Mouse (Mus musculus) liver, embryonic 13.5 days (tissue): ENCODE data around the gene Fyttd1. TPM values are rescaled to one million over a fixed set of nuclear protein-coding genes. Genes with fewer than 3 reads are reported as not detected.
"Not testable (repeated sequence)": the region's sequence is repeated elsewhere in the genome, so short reads cannot be mapped to it uniquely, and the experiment has no call there.

Experiments used
- ATAC-seq: fragments of 200-750 bp; cut with Nextera tagmentation; 2 replicates; pipeline ENCODE4 v1.8.0; 2017; ENCODE audit warnings: low read depth, mild to moderate bottlenecking, moderate number of reproducible peaks, moderate library complexity
- DNase-seq: peaks from one replicate; pipeline ENCODE4 v3.0.0; 2022
- H3K27ac ChIP-seq: fragments of 300-500 bp; sonication (generic); 2 replicates; pipeline ENCODE4 v1.5.1; 2015; ENCODE audit warnings: moderate library complexity, mild to moderate bottlenecking, inconsistent platforms
- H3K27me3 ChIP-seq: fragments of 300-500 bp; sonication (generic); 2 replicates; pipeline ENCODE4 v1.6.1; 2015; ENCODE audit warnings: mild to moderate bottlenecking, inconsistent platforms
- H3K36me3 ChIP-seq: fragments of 300-500 bp; sonication (generic); 2 replicates; pipeline ENCODE4 v1.6.1; 2015; ENCODE audit warnings: mild to moderate bottlenecking, inconsistent platforms
- H3K4me1 ChIP-seq: fragments of 300-500 bp; sonication (generic); replicated peaks from 2 replicates; pipeline ENCODE4 v1.6.1; 2015; ENCODE audit warnings: inconsistent platforms
- H3K4me2 ChIP-seq: fragments of 300-500 bp; sonication (generic); 2 replicates; pipeline ENCODE4 v1.6.1; 2015; ENCODE audit warnings: inconsistent platforms, mild to moderate bottlenecking, moderate library complexity
- H3K4me3 ChIP-seq: fragments of 300-500 bp; sonication (generic); replicated peaks from 2 replicates; pipeline ENCODE4 v1.5.1; 2015; ENCODE audit warnings: mild to moderate bottlenecking, inconsistent platforms
- H3K9ac ChIP-seq: fragments of 300-500 bp; sonication (generic); 2 replicates; pipeline ENCODE4 v1.6.1; 2015; ENCODE audit warnings: mild to moderate bottlenecking, inconsistent platforms
- H3K9me3 ChIP-seq: fragments of 300-500 bp; sonication (generic); replicated peaks from 2 replicates; pipeline ENCODE4 v1.6.1; 2016; ENCODE audit warnings: inconsistent platforms
- WGBS: fragments of 180-500 bp; shearing (Covaris S2); methylation state at CpG from one replicate; pipeline ENCODE4 v1.1.7; 2015; ENCODE audit not compliant: insufficient replicate concordance; 5-methylcytosine and 5-hydroxymethylcytosine counted together
- polyA plus RNA-seq: library from polyadenylated mRNA; unstranded; fragments of >200 nt; fragmentation: Nextera tagmentation; extraction: Ambion mirVana; gene quantifications from 2 replicates; pipeline ENCODE4 v1.2.1, GENCODE M21; 2015

Fyttd1 gene
- polyA plus RNA-seq, 1 experiment from 2014 or later, result 34.0 TPM

GRCm38 (mm10) chr16:32926629-32927028 is 49.3 kb downstream of the Fyttd1 start:
- 81% methylated on average over 9 of the region's 9 CpGs for WGBS
- not testable (repeated sequence) for H3K27ac ChIP-seq

GRCm38 (mm10) chr16:32927044-32927443 is 49.7 kb downstream of the Fyttd1 start:
- Histone ChIP-seq H3K4me1 (no peaks in the 10 kb centered on the region), H3K9me3 (no peaks in the 10 kb centered on the region), H3K4me3 (no peak overlapping the region), H3K36me3 (peaks cover 17% of the 10 kb centered on the region), H3K27ac (no peak overlapping the region), H3K27me3 (no peaks in the 10 kb centered on the region), H3K4me2 (no peak overlapping the region), H3K9ac (no peak overlapping the region)
- WGBS, result 82% methylated on average over 8 of the region's 8 CpGs
- DNase-seq (no peak), ATAC-seq (no peak)

More at GRCm38 (mm10) chr16:32926629-32927028, 49.3 kb downstream of the Fyttd1 start:
- not testable (repeated sequence) for DNase-seq, H3K9me3 ChIP-seq, ATAC-seq, H3K27me3 ChIP-seq, H3K4me2 ChIP-seq, H3K4me3 ChIP-seq, H3K4me1 ChIP-seq, H3K9ac ChIP-seq
- peaks cover 17% of the 10 kb centered on the region for H3K36me3 ChIP-seq

GRCm38 (mm10) chr16:32929918-32930317 is 52.6 kb downstream of the Fyttd1 start:
- DNase-seq, result no peak
- H3K27me3 ChIP-seq, result no peaks in the 10 kb centered on the region
- H3K4me1 ChIP-seq, result peaks cover 5% of the 10 kb centered on the region; the same call in 1 of the 2 replicates
- no peak for ATAC-seq
- peaks cover 4% of the 10 kb centered on the region; the same call in 1 of the 2 replicates for H3K36me3 ChIP-seq
- H3K27ac ChIP-seq, result no peak overlapping the region
- WGBS, result 65% methylated on average over 2 of the region's 2 CpGs
- no peak overlapping the region for H3K9ac ChIP-seq
- no peak overlapping the region for H3K4me3 ChIP-seq
- no peaks in the 10 kb centered on the region for H3K9me3 ChIP-seq
- H3K4me2 ChIP-seq, result no peak overlapping the region

- Histone ChIP-seq H3K27me3 (no peaks in the 10 kb centered on the region), H3K9ac (no peak overlapping the region), H3K36me3 (no peaks in the 10 kb centered on the region), H3K4me1 (peaks cover 24% of the 10 kb centered on the region), H3K4me3 (no peak overlapping the region), H3K27ac (no peak overlapping the region), H3K9me3 (no peaks in the 10 kb centered on the region), H3K4me2 (no peak overlapping the region)
- WGBS, result 79% methylated on average over 2 of the region's 2 CpGs
- ATAC-seq (no peak), DNase-seq (no peak)
Observed at GRCm38 (mm10) chr16:32934470-32934869, 57.2 kb downstream of the Fyttd1 start.

- Histone ChIP-seq H3K9me3 (no peaks in the 10 kb centered on the region), H3K36me3 (no peaks in the 10 kb centered on the region), H3K4me2 (no peak overlapping the region), H3K9ac (no peak overlapping the region), H3K4me3 (no peak overlapping the region), H3K27ac (no peak overlapping the region), H3K4me1 (peaks cover 24% of the 10 kb centered on the region), H3K27me3 (no peaks in the 10 kb centered on the region)
- 47% methylated on average over 1 of the region's 1 CpGs for WGBS
- ATAC-seq (no peak), DNase-seq (no peak)
Observed at GRCm38 (mm10) chr16:32935088-32935487, 57.8 kb downstream of the Fyttd1 start.

GRCm38 (mm10) chr16:32937358-32937757 is 60.1 kb downstream of the Fyttd1 start:
- no peak overlapping the region for H3K4me2 ChIP-seq
- ATAC-seq (no peak), DNase-seq (no peak)
- no peaks in the 10 kb centered on the region for H3K27me3 ChIP-seq
- H3K36me3 ChIP-seq, result peaks cover 6% of the 10 kb centered on the region; the same call in 1 of the 2 replicates
- H3K9me3 ChIP-seq, result peaks cover 4% of the 10 kb centered on the region; the same call in 1 of the 2 replicates
- no peak overlapping the region for H3K9ac ChIP-seq
- 78% methylated on average over 2 of the region's 2 CpGs for WGBS
- H3K27ac ChIP-seq, result no peak overlapping the region
- H3K4me3 ChIP-seq, result no peak overlapping the region
- peaks cover 24% of the 10 kb centered on the region for H3K4me1 ChIP-seq

- 72% methylated on average over 3 of the region's 3 CpGs for WGBS
- H3K4me3 ChIP-seq, H3K36me3 ChIP-seq, DNase-seq, H3K9ac ChIP-seq, ATAC-seq, H3K27ac ChIP-seq, H3K4me2 ChIP-seq, H3K27me3 ChIP-seq, H3K9me3 ChIP-seq: not testable (repeated sequence)
- peaks cover 23% of the 10 kb centered on the region for H3K4me1 ChIP-seq
Observed at GRCm38 (mm10) chr16:32939301-32939700, 62.0 kb downstream of the Fyttd1 start.

- H3K27ac ChIP-seq, DNase-seq, H3K4me3 ChIP-seq, H3K27me3 ChIP-seq, ATAC-seq, H3K9me3 ChIP-seq, H3K36me3 ChIP-seq, H3K9ac ChIP-seq, H3K4me2 ChIP-seq: not testable (repeated sequence)
- H3K4me1 ChIP-seq, result peaks cover 21% of the 10 kb centered on the region
- WGBS, result 86% methylated on average over 4 of the region's 4 CpGs
Observed at GRCm38 (mm10) chr16:32939716-32940115, 62.4 kb downstream of the Fyttd1 start.

- not testable (repeated sequence) for H3K9me3 ChIP-seq, H3K4me2 ChIP-seq, H3K27me3 ChIP-seq, H3K27ac ChIP-seq, DNase-seq, H3K4me1 ChIP-seq, H3K9ac ChIP-seq, ATAC-seq, H3K36me3 ChIP-seq, H3K4me3 ChIP-seq
- WGBS, result 59% methylated on average over 2 of the region's 2 CpGs
Observed at GRCm38 (mm10) chr16:32941226-32941625, 63.9 kb downstream of the Fyttd1 start.

- peaks cover 4% of the 10 kb centered on the region; the same call in 1 of the 2 replicates for H3K9me3 ChIP-seq
- no peak overlapping the region for H3K4me3 ChIP-seq
- no peak overlapping the region for H3K4me2 ChIP-seq
- peaks cover 6% of the 10 kb centered on the region; the same call in 1 of the 2 replicates for H3K36me3 ChIP-seq
- ATAC-seq (no peak), DNase-seq (no peak)
- H3K27ac ChIP-seq, result no peak overlapping the region
- 82% methylated on average over 5 of the region's 5 CpGs for WGBS
- peaks cover 5% of the 10 kb centered on the region; the same call in 1 of the 2 replicates for H3K4me1 ChIP-seq
- no peak overlapping the region for H3K9ac ChIP-seq
- no peaks in the 10 kb centered on the region for H3K27me3 ChIP-seq
Observed at GRCm38 (mm10) chr16:32942694-32943093, 65.4 kb downstream of the Fyttd1 start.

GRCm38 (mm10) chr16:32945379-32945778 is 68.1 kb downstream of the Fyttd1 start:
- H3K4me3 ChIP-seq, result no peak overlapping the region
- ATAC-seq, result no peak
- peaks cover 4% of the 10 kb centered on the region; the same call in 1 of the 2 replicates for H3K9me3 ChIP-seq
- H3K9ac ChIP-seq, result no peak overlapping the region
- H3K27ac ChIP-seq, result no peak overlapping the region
- 82% methylated on average over 5 of the region's 5 CpGs for WGBS
- DNase-seq, result no peak
- H3K4me1 ChIP-seq, result no peaks in the 10 kb centered on the region
- no peaks in the 10 kb centered on the region for H3K27me3 ChIP-seq
- peaks cover 6% of the 10 kb centered on the region; the same call in 1 of the 2 replicates for H3K36me3 ChIP-seq
- H3K4me2 ChIP-seq, result no peak overlapping the region

- no peaks in the 10 kb centered on the region for H3K27me3 ChIP-seq
- DNase-seq (no peak), ATAC-seq (no peak)
- peaks cover 8% of the 10 kb centered on the region for H3K36me3 ChIP-seq
- H3K4me3 ChIP-seq, result no peak overlapping the region
- no peak overlapping the region for H3K27ac ChIP-seq
- no peaks in the 10 kb centered on the region for H3K9me3 ChIP-seq
- 81% methylated on average over 8 of the region's 8 CpGs for WGBS
- H3K9ac ChIP-seq, result no peak overlapping the region
- H3K4me1 ChIP-seq, result no peaks in the 10 kb centered on the region
- no peak overlapping the region for H3K4me2 ChIP-seq
Observed at GRCm38 (mm10) chr16:32948016-32948415, 70.7 kb downstream of the Fyttd1 start.
